Mouse (Mus musculus) thymus, adult 2 months (tissue): Measurements from ENCODE around the gene Gstt2. TPM values are rescaled to one million over a fixed set of nuclear protein-coding genes. Genes with fewer than 3 reads are reported as not detected.
"Not testable (repeated sequence)": the region's sequence is repeated elsewhere in the genome, so short reads cannot be mapped to it uniquely, and the experiment has no call there.

Source experiments
- DNase-seq: peaks from one replicate; pipeline ENCODE4 v3.0.0; 2021
- H3K27ac ChIP-seq: fragments of 200-500 bp; 2 replicates; pipeline ENCODE4 v1.5.1; 2012; ENCODE audit warnings: low read length, control low read depth; ENCODE audit not compliant: control insufficient read depth, insufficient read depth
- H3K27me3 ChIP-seq: fragments of 200-500 bp; 2 replicates; pipeline ENCODE4 v1.6.1; 2012; ENCODE audit warnings: mild to moderate bottlenecking, low read length, moderate library complexity, mixed read lengths; ENCODE audit not compliant: control insufficient read depth, insufficient read depth
- H3K36me3 ChIP-seq: fragments of 200-500 bp; 2 replicates; pipeline ENCODE4 v1.6.1; 2012; ENCODE audit warnings: mild to moderate bottlenecking, low read length, moderate library complexity; ENCODE audit not compliant: control insufficient read depth, insufficient read depth
- H3K4me1 ChIP-seq: fragments of 200-500 bp; replicated peaks from 2 replicates; pipeline ENCODE4 v1.6.1; 2012; ENCODE audit warnings: low read length; ENCODE audit not compliant: control insufficient read depth, insufficient read depth
- H3K4me3 ChIP-seq: fragments of 200-500 bp; 2 replicates; pipeline ENCODE4 v1.5.1; 2012; ENCODE audit warnings: mild to moderate bottlenecking, low read length, control low read depth, moderate library complexity; ENCODE audit not compliant: control insufficient read depth, insufficient read depth
- CTCF ChIP-seq: fragments of 200-500 bp; IDR thresholded peaks from 2 replicates; pipeline ENCODE4 v1.5.1; 2012; ENCODE audit warnings: mild to moderate bottlenecking, control low read depth, low read length, moderate library complexity, borderline replicate concordance; ENCODE audit not compliant: control insufficient read depth, poor library complexity, insufficient read depth; ENCODE audit errors: extremely low read depth
- POLR2A ChIP-seq: fragments of 200-500 bp; IDR thresholded peaks from 2 replicates; pipeline ENCODE4 v1.6.1; 2012; ENCODE audit warnings: mild to moderate bottlenecking, low read length, control low read depth, moderate library complexity; ENCODE audit not compliant: control insufficient read depth, poor library complexity, insufficient read depth; ENCODE audit errors: extremely low read depth
- WGBS: fragments of 180-500 bp; shearing (Covaris S2); methylation state at CpG from one replicate; pipeline ENCODE4 v1.1.7; 2018; 5-methylcytosine and 5-hydroxymethylcytosine counted together
- polyA plus RNA-seq: library from polyadenylated mRNA; depleted of rRNA; stranded (reverse); fragments of >200 nt; gene quantifications from 2 replicates; pipeline ENCODE4 v1.2.3, GENCODE M21; 2012

Gstt2 gene
- polyA plus RNA-seq, 1 experiment, result 216 TPM

GRCm38 (mm10) chr10:75859786-75860470 is 22.7 kb upstream of the Gstt2 start, which contains the start of gene Mif:
TSS of gene Mif (minus strand) at chr10:75860240.
- H3K4me3 ChIP-seq, result peak within 1 kb of the TSS; percentile 84
- 0 out of 2 replicates have a peak, but pooled peaks have one; percentile 58 for TF ChIP-seq POLR2A
- WGBS, result under 1% methylated on average over 46 of the region's 46 CpGs
- H3K27ac ChIP-seq, result peak within 1 kb of the TSS; percentile 11; the same call in 1 of the 2 replicates
- H3K36me3 ChIP-seq, H3K27me3 ChIP-seq: not testable (repeated sequence)
- H3K4me1 ChIP-seq, result peaks cover 10% of the 10 kb centered on the region
- DNase-seq, result peak; percentile 86

GRCm38 (mm10) chr10:75859107-75859746 is 22.0 kb upstream of the Gstt2 start:
- DNase-seq, result no peak
- WGBS, result 5% methylated on average over 27 of the region's 27 CpGs
- Histone ChIP-seq H3K27ac (no peak overlapping the region), H3K4me3 (peak overlapping the region; percentile 84), H3K27me3 (no peaks in the 10 kb centered on the region), H3K36me3 (no peaks in the 10 kb centered on the region), H3K4me1 (peaks cover 10% of the 10 kb centered on the region)
- TF ChIP-seq POLR2A (no peak), CTCF (no peak)

- DNase-seq, result no peak
- H3K4me3 ChIP-seq, result no peak overlapping the region
- 97% methylated on average over 4 of the region's 4 CpGs for WGBS
- H3K4me1 ChIP-seq, result peaks cover 10% of the 10 kb centered on the region
- no peaks in the 10 kb centered on the region for H3K27me3 ChIP-seq
- TF ChIP-seq CTCF, result no peak
- TF ChIP-seq POLR2A, result no peak
- no peak overlapping the region for H3K27ac ChIP-seq
- H3K36me3 ChIP-seq, result no peaks in the 10 kb centered on the region
Measured at GRCm38 (mm10) chr10:75857598-75857997, 20.4 kb upstream of the Gstt2 start.

GRCm38 (mm10) chr10:75856976-75857375 is 19.8 kb upstream of the Gstt2 start:
- Histone ChIP-seq H3K36me3 (no peaks in the 10 kb centered on the region), H3K4me1 (peaks cover 10% of the 10 kb centered on the region), H3K27me3 (no peaks in the 10 kb centered on the region), H3K4me3 (no peak overlapping the region), H3K27ac (no peak overlapping the region)
- 88% methylated on average over 3 of the region's 3 CpGs for WGBS
- DNase-seq, result no peak
- TF ChIP-seq CTCF (no peak), POLR2A (no peak)

- TF ChIP-seq CTCF (no peak), POLR2A (no peak)
- Histone ChIP-seq H3K36me3 (no peaks in the 10 kb centered on the region), H3K27me3 (no peaks in the 10 kb centered on the region), H3K27ac (no peak overlapping the region), H3K4me3 (no peak overlapping the region), H3K4me1 (peaks cover 10% of the 10 kb centered on the region)
- DNase-seq, result no peak
- WGBS, result 92% methylated on average over 11 of the region's 11 CpGs
Measured at GRCm38 (mm10) chr10:75856155-75856907, 19.1 kb upstream of the Gstt2 start.

- H3K36me3 ChIP-seq, result no peaks in the 10 kb centered on the region
- TF ChIP-seq POLR2A, result no peak
- no peak for TF ChIP-seq CTCF
- no peak overlapping the region for H3K4me3 ChIP-seq
- no peak overlapping the region for H3K27ac ChIP-seq
- no peaks in the 10 kb centered on the region for H3K27me3 ChIP-seq
- 97% methylated on average over 15 of the region's 15 CpGs for WGBS
- peaks cover 7% of the 10 kb centered on the region for H3K4me1 ChIP-seq
- no peak for DNase-seq
Measured at GRCm38 (mm10) chr10:75855416-75855981, 18.3 kb upstream of the Gstt2 start.
